Mouse (Mus musculus) intestine, embryonic 14.5 days (tissue): ENCODE data around the gene Eme2. TPM values are rescaled to one million over a fixed set of nuclear protein-coding genes. Genes with fewer than 3 reads are reported as not detected.
A peak's percentile ranks its signal among the peaks of the same experiment; 100 is the strongest.

Source experiments
- ATAC-seq: fragments of 200-750 bp; cut with Nextera tagmentation; replicated peaks from 2 replicates; pipeline ENCODE4 v1.8.0; 2017; ENCODE audit warnings: low read depth, moderate number of reproducible peaks, moderate TSS enrichment, moderate library complexity; ENCODE audit not compliant: low FRiP score, low TSS enrichment
- DNase-seq: peaks from one replicate; pipeline ENCODE4 v3.0.0-alpha.2; 2018; ENCODE audit warnings: low spot score
- H3K27ac ChIP-seq: fragments of 300-500 bp; sonication (generic); 2 replicates; pipeline ENCODE4 v1.5.1; 2014; ENCODE audit warnings: low read depth, mild to moderate bottlenecking, control low read depth
- H3K27me3 ChIP-seq: fragments of 300-500 bp; sonication (generic); replicated peaks from 2 replicates; pipeline ENCODE4 v1.6.1; 2014; ENCODE audit warnings: low read length, control low read depth; ENCODE audit not compliant: control insufficient read depth, insufficient read depth
- H3K36me3 ChIP-seq: fragments of 300-500 bp; sonication (generic); 2 replicates; pipeline ENCODE4 v1.6.1; 2014; ENCODE audit warnings: low read length, control low read depth; ENCODE audit not compliant: control insufficient read depth, insufficient read depth
- H3K4me1 ChIP-seq: fragments of 300-500 bp; sonication (generic); replicated peaks from 2 replicates; pipeline ENCODE4 v1.6.1; 2014; ENCODE audit warnings: low read length, control low read depth, mixed read lengths; ENCODE audit not compliant: control insufficient read depth, insufficient read depth
- H3K4me2 ChIP-seq: fragments of 300-500 bp; sonication (generic); 2 replicates; pipeline ENCODE4 v1.6.1; 2014; ENCODE audit warnings: low read length
- H3K4me3 ChIP-seq: fragments of 300-500 bp; sonication (generic); 2 replicates; pipeline ENCODE4 v1.5.1; 2014; ENCODE audit warnings: low read depth, low read length, control low read depth, mixed read lengths
- H3K9ac ChIP-seq: fragments of 300-500 bp; sonication (generic); 2 replicates; pipeline ENCODE4 v1.6.1; 2014; ENCODE audit warnings: mild to moderate bottlenecking, low read length
- H3K9me3 ChIP-seq: fragments of 300-500 bp; sonication (generic); 2 replicates; pipeline ENCODE4 v1.6.1; 2016; ENCODE audit warnings: low read length, control low read depth; ENCODE audit not compliant: control insufficient read depth
- WGBS: fragments of 180-500 bp; shearing (Covaris S2); extraction: QIAGEN DNeasy Blood & Tissue Kit; methylation state at CpG from one replicate; pipeline ENCODE4 v1.1.7; 2014; 5-methylcytosine and 5-hydroxymethylcytosine counted together
- polyA plus RNA-seq: library from polyadenylated mRNA; unstranded; fragments of >200 nt; fragmentation: Nextera tagmentation; extraction: Ambion mirVana; gene quantifications from 2 replicates; pipeline ENCODE4 v1.2.1, GENCODE M21; 2014

Eme2 gene
- polyA plus RNA-seq, 1 experiment from 2014 or later: 24.1 TPM

DNA sequence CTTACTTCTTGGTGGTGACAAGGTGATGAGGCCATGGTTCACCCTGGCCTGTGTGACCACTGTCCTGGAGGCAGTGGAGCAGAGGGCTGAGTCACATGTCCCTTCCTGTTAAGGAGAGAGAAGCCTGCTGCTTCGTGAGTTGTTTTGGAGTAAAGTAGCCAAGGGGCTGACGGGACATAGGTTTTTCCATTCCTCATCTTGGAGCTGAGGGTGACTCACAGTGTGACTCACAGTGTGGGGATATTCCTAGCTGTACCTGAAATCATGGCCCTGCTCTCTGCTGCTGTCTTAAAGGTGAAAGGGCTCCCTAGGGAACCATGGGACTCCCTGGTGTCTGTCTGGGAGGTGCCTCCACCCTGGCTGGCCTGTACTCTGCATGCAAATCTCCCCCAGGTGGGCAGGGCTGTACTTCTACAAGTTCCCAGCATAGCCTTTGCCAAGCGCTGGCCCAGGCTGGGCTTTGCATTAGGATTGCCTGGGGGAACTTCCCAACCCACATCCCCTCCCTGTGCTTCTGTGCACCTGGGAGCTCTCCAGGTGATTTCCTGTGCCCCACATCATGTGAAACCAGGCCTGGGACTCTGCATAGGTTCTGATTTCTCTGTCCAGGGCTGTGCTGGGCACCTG, 38.9 kb downstream of the Eme2 start:
- Histone ChIP-seq H3K4me2 (no peak overlapping the region), H3K9ac (no peak overlapping the region), H3K4me3 (no peak overlapping the region), H3K36me3 (peaks cover 32% of the 10 kb centered on the region), H3K27ac (no peak overlapping the region), H3K4me1 (peaks cover 6% of the 10 kb centered on the region; the same call in 1 of the 2 replicates), H3K9me3 (no peaks in the 10 kb centered on the region), H3K27me3 (peaks cover 6% of the 10 kb centered on the region; the same call in 1 of the 2 replicates)
- WGBS: 83% methylated on average over 3 of the region's 3 CpGs
- DNase-seq (no peak), ATAC-seq (no peak)

DNA sequence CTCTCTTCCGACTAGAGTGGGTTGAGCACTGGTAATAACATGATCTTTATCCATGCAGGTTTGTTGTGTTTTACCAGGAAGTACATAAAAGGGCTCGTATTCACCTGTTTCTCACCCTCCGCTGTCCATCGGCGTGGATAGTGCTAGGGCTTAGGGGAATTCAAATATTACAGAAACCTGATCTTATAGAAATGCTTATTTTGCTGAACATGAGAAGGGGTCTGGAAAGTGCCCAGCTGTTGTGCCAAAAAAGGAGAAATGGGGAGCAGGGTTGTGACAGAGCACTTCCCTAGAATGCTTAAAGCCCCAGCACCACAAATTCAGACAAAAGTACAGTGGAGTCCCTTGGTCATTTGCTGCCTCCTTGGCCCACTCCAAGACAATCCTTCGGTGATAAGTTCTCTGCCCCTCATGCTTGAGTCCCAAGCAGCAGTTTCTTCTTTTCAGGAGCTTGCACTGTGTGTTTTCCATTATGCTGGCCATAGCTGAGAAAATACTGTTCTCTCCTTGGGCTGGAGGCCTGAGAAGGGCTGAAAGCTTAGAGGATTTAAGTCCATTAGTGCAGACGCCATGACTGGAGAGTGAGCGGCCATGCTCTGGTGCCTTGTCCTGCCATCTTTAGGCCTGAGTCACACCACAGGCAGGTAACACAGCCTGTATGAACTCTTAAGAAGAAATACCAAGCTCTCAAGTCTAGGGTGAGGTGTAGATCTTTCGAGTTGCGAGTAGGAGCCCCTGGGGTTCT, 43.3 kb downstream of the Eme2 start:
- DNase-seq: no peak

DNA sequence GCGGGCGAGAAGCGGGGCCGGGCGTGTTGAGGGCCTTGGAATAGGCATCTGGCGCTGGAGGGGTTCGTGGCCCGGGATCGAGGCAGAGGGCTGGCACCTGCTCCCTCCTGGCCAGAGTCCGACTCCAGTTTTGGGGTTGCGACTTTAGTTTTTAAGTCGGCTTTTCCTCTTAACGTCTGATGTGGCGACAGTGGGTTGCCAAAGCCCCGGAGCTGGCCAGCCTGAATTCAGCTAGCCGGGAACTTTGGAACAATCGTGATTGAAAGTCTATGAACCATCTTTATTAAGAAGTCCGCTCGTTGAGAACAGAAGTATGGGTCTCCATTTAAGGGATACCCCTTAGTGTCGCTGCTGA, 44.1 kb downstream of the Eme2 start:
- H3K27ac ChIP-seq: no peak overlapping the region
- H3K4me1 ChIP-seq: peaks cover 12% of the 10 kb centered on the region
- WGBS: under 1% methylated on average over 20 of the region's 20 CpGs
- peaks cover 6% of the 10 kb centered on the region; the same call in 1 of the 2 replicates for H3K27me3 ChIP-seq
- ATAC-seq (no peak), DNase-seq (no peak)
- H3K36me3 ChIP-seq: peaks cover 15% of the 10 kb centered on the region
- H3K9ac ChIP-seq: peak overlapping the region; percentile 71
- H3K4me2 ChIP-seq: peak overlapping the region; percentile 94
- peak overlapping the region; percentile 96 for H3K4me3 ChIP-seq
- H3K9me3 ChIP-seq: no peaks in the 10 kb centered on the region

More for the DNA sequence above, 43.3 kb downstream of the Eme2 start:
- H3K9me3 ChIP-seq: no peaks in the 10 kb centered on the region
- peaks cover 21% of the 10 kb centered on the region for H3K36me3 ChIP-seq
- ATAC-seq: no peak
- peaks cover 6% of the 10 kb centered on the region; the same call in 1 of the 2 replicates for H3K27me3 ChIP-seq
- no peak overlapping the region for H3K9ac ChIP-seq
- 81% methylated on average over 10 of the region's 10 CpGs for WGBS
- H3K4me1 ChIP-seq: peaks cover 12% of the 10 kb centered on the region
- peak overlapping the region; percentile 94 for H3K4me2 ChIP-seq
- no peak overlapping the region for H3K27ac ChIP-seq
- H3K4me3 ChIP-seq: peak overlapping the region; percentile 96; the same call in 1 of the 2 replicates

DNA sequence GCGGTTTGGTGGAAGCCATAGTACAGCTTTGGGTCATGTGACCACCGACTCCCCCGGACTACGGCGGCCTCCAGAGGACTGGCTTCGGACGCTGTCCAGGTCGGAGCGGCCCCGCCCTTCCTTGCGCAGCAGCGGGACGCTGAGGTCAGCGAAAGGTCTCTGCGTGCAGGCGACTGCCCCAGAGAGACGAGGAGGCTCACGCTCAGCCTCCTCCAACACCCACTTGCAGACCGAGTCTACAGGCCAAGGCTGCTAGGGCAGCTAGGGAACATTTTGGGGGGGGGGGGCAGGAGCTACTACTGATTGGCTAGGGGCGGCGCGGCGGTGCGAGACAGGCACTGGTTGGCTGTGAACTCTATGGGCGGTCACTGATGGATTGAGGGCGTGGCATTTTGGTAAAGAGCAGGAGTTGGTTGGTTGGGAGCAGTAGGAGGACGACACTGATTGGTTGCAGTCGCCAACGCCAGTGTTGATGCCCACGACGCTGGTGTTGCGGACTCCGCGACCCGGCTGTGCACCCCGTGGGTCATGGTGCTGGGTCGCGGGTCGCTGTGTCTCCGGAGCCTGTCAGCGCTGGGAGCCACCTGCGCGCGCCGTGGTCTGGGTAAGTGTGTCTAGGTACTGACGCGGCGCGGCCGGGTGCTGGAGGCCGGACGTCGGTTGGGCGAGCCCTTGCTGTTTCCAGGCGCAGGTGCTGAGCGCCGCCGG, 44.7 kb downstream of the Eme2 start, which contains the start of gene Fahd1:
Gene Fahd1 (minus strand): TSS at position 300 of the 708 bp plus-strand sequence.
- peak; percentile 99 for ATAC-seq
- H3K9ac ChIP-seq: peak within 1 kb of the TSS; percentile 71
- H3K27ac ChIP-seq: peak within 1 kb of the TSS; percentile 91
- H3K4me2 ChIP-seq: peak within 1 kb of the TSS; percentile 94
- H3K27me3 ChIP-seq: peaks cover 6% of the 10 kb centered on the region; the same call in 1 of the 2 replicates
- H3K36me3 ChIP-seq: peaks cover 15% of the 10 kb centered on the region
- no peaks in the 10 kb centered on the region for H3K9me3 ChIP-seq
- H3K4me3 ChIP-seq: peak within 1 kb of the TSS; percentile 96
- H3K4me1 ChIP-seq: peaks cover 12% of the 10 kb centered on the region
- DNase-seq: peak; percentile 97
- under 1% methylated on average over 58 of the region's 58 CpGs for WGBS

DNA sequence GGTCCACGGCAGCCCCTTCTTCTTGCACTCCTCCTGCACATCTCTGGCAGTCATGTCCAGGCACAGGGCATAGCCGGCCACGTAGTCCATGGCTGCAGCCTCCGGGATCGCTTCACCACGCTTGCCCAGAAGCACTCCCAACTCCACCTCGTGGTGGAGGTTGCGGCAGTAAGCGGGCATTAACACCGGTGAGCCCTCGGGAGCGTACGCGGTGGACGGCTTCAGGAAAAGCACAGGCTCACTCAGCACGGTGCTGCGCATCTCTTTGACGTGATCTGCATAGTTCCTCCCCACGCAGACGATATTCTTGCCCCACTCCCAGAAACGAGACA, 45.2 kb downstream of the Eme2 start:
- Histone ChIP-seq H3K4me3 (peak overlapping the region; percentile 96), H3K4me1 (peaks cover 12% of the 10 kb centered on the region), H3K4me2 (peak overlapping the region; percentile 91), H3K36me3 (peaks cover 15% of the 10 kb centered on the region), H3K27ac (peak overlapping the region; percentile 91), H3K9ac (peak overlapping the region; percentile 71), H3K27me3 (peaks cover 6% of the 10 kb centered on the region; the same call in 1 of the 2 replicates), H3K9me3 (no peaks in the 10 kb centered on the region)
- DNase-seq: no peak
- under 1% methylated on average over 21 of the region's 21 CpGs for WGBS
- ATAC-seq: no peak; the same call in 1 of the 2 replicates

DNA sequence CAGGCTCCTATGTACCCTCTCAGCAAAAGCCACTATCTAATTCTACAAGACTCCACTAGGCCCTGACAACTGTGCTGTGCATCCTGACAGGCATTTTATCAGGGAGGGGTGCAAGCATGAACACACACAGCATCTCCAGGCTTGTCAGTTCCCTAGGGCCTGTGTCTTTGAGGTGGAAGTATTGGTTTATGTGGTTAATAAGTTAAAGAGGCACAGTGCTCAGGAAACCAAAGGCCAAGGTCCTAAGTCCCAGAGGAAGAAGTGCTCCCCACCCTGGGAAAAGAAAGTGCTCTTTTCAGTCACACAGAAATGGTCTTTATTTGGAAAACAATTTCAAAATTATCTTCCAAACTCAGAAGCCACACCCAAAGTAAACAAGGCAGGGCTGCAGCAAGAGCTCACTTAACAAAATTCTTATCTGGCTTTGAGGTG, 46.3 kb downstream of the Eme2 start:
- H3K9ac ChIP-seq: no peak overlapping the region
- peaks cover 12% of the 10 kb centered on the region for H3K4me1 ChIP-seq
- H3K27ac ChIP-seq: no peak overlapping the region
- peaks cover 5% of the 10 kb centered on the region; the same call in 1 of the 2 replicates for H3K36me3 ChIP-seq
- H3K4me3 ChIP-seq: peak overlapping the region; percentile 96
- peak overlapping the region; percentile 91 for H3K4me2 ChIP-seq
- no peak for ATAC-seq
- no peaks in the 10 kb centered on the region for H3K9me3 ChIP-seq
- H3K27me3 ChIP-seq: peaks cover 6% of the 10 kb centered on the region; the same call in 1 of the 2 replicates
- no peak for DNase-seq

DNA sequence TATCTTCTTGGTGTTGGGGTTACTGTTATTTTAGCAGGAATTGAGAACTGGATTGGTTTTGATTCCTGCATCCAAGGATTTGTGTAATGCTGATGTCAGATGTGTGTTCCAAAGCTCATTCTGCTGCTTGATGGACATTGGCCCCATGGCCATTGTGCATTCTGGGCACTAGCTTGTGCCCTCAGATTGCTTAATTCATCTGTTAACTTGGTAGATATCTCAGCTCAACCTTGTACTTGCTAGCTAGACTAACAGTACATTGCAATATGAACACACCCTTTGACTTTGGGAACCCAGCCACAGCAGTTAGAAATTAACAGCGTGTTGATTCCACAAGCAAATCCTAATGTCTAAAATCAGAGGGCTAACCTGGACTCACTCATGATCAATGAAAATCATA, 47.5 kb downstream of the Eme2 start:
- H3K9me3 ChIP-seq: no peaks in the 10 kb centered on the region
- H3K36me3 ChIP-seq: no peaks in the 10 kb centered on the region
- no peak for DNase-seq
- no peak overlapping the region for H3K4me3 ChIP-seq
- ATAC-seq: no peak
- peaks cover 12% of the 10 kb centered on the region for H3K4me1 ChIP-seq
- H3K4me2 ChIP-seq: no peak overlapping the region
- WGBS: 100% methylated on average over 1 of the region's 1 CpGs
- no peak overlapping the region for H3K9ac ChIP-seq
- H3K27ac ChIP-seq: no peak overlapping the region
- H3K27me3 ChIP-seq: peaks cover 6% of the 10 kb centered on the region; the same call in 1 of the 2 replicates

DNA sequence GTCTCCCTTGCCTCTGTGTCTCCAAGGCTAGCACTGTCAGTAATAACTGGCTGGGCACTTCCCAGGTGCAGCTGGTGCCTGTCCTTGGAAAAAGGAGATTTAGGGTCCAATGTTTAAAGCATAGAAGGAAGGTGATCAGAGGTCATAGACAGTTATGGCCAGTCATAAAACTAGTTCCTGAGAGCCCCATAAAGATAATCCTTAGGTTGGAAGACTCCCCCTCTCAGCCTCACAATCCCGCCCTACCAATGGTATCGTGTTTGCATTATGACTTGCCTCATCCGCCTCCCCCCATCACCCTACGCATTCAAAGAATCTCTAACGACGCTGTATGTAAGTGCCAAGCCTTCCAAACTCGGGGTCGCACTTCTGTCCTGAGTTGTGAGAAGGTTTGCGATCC, 50.4 kb downstream of the Eme2 start:
- no peak overlapping the region for H3K4me3 ChIP-seq
- peaks cover 6% of the 10 kb centered on the region for H3K4me1 ChIP-seq
- peak overlapping the region; percentile 13; the same call in 1 of the 2 replicates for H3K4me2 ChIP-seq
- no peaks in the 10 kb centered on the region for H3K9me3 ChIP-seq
- 35% methylated on average over 9 of the region's 9 CpGs for WGBS
- H3K27ac ChIP-seq: no peak overlapping the region
- no peak overlapping the region for H3K9ac ChIP-seq
- no peaks in the 10 kb centered on the region; the same call in 1 of the 2 replicates for H3K27me3 ChIP-seq
- no peak for ATAC-seq
- DNase-seq: no peak
- no peaks in the 10 kb centered on the region for H3K36me3 ChIP-seq
